Mouse (Mus musculus) brain, embryonic 14.5 days (tissue): Measurements from ENCODE around the gene Inf2.

Experiments used
- CTCF ChIP-seq: fragments of 200-500 bp; IDR thresholded peaks from 2 replicates; pipeline ENCODE4 v1.5.1; 2012; ENCODE audit warnings: inconsistent platforms, mild to moderate bottlenecking, moderate library complexity, borderline replicate concordance; ENCODE audit not compliant: insufficient read depth, insufficient read length; ENCODE audit errors: extremely low read depth
- POLR2A ChIP-seq: fragments of 200-500 bp; IDR thresholded peaks from 2 replicates; pipeline ENCODE4 v1.6.1; 2012; ENCODE audit warnings: mild to moderate bottlenecking, inconsistent platforms, borderline replicate concordance; ENCODE audit not compliant: poor library complexity, insufficient read depth, insufficient read length, severe bottlenecking; ENCODE audit errors: extremely low read depth

DNA sequence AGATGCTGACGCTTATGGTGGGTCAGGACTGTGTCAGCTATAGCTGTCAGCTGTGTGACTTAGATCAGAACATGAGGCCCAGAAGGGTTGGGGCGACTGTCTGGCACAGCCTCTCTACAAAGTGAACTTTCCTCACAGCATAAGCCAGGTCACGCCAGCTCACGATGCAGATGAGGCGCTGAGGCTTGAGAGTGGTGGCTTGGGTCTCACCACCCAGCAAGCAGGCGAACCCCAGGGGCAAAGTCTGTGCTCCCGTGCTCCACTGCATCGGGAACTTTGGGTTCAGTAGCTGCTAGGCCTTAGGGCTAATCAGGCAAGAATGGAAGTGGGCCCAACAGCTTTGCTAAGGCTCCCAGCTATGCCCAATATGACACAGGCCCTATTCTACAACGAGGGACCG is 20.4 kb downstream of the Inf2 start:
- TF ChIP-seq POLR2A = no peak
- no peak for TF ChIP-seq CTCF
